Mouse (Mus musculus) midbrain, postnatal 0 days (tissue): ENCODE measurements around the gene Eif3b. TPM values are rescaled to one million over a fixed set of nuclear protein-coding genes. Genes with fewer than 3 reads are reported as not detected.
"Not testable (repeated sequence)": the region's sequence is repeated elsewhere in the genome, so short reads cannot be mapped to it uniquely, and the experiment has no call there.

Experiments used
- ATAC-seq: fragments of 200-750 bp; cut with Nextera tagmentation; 2 replicates; pipeline ENCODE4 v1.8.0; 2017; ENCODE audit warnings: moderate number of reproducible peaks, mild to moderate bottlenecking, moderate TSS enrichment, moderate library complexity; ENCODE audit not compliant: low FRiP score
- DNase-seq: peaks from one replicate; pipeline ENCODE4 v3.0.0-alpha.2; 2015; ENCODE audit warnings: low spot score
- H3K27ac ChIP-seq: fragments of 300-500 bp; sonication (generic); 2 replicates; pipeline ENCODE4 v1.5.1; 2014; ENCODE audit warnings: low read depth, mild to moderate bottlenecking, low read length, mixed read lengths
- H3K27me3 ChIP-seq: fragments of 300-500 bp; sonication (generic); 2 replicates; pipeline ENCODE4 v1.6.1; 2014; ENCODE audit warnings: low read length, control low read depth, mixed read lengths; ENCODE audit not compliant: insufficient read depth
- H3K36me3 ChIP-seq: fragments of 300-500 bp; sonication (generic); 2 replicates; pipeline ENCODE4 v1.6.1; 2014; ENCODE audit warnings: low read length, control low read depth, mixed read lengths; ENCODE audit not compliant: insufficient read depth
- H3K4me1 ChIP-seq: fragments of 300-500 bp; sonication (generic); 2 replicates; pipeline ENCODE4 v1.6.1; 2014; ENCODE audit warnings: mild to moderate bottlenecking, control low read depth, antibody characterized with exemption, low read length, mixed read lengths; ENCODE audit not compliant: insufficient read depth
- H3K4me2 ChIP-seq: fragments of 300-500 bp; sonication (generic); 2 replicates; pipeline ENCODE4 v1.6.1; 2014; ENCODE audit warnings: low read depth, mild to moderate bottlenecking, low read length, mixed read lengths; ENCODE audit not compliant: poor library complexity, severe bottlenecking
- H3K4me3 ChIP-seq: fragments of 300-500 bp; sonication (generic); 2 replicates; pipeline ENCODE4 v1.5.1; 2014; ENCODE audit warnings: low read depth, mild to moderate bottlenecking, low read length, moderate library complexity
- H3K9ac ChIP-seq: fragments of 300-500 bp; sonication (generic); replicated peaks from 2 replicates; pipeline ENCODE4 v1.6.1; 2014; ENCODE audit warnings: mild to moderate bottlenecking, low read length, moderate library complexity, mixed read lengths; ENCODE audit not compliant: poor library complexity, severe bottlenecking
- H3K9me3 ChIP-seq: fragments of 300-500 bp; sonication (generic); 2 replicates; pipeline ENCODE4 v1.6.1; 2016; ENCODE audit warnings: low read length, control low read depth
- CTCF ChIP-seq: IDR thresholded peaks from 2 replicates; pipeline ENCODE4 v1.5.1; 2016; ENCODE audit warnings: antibody characterized with exemption, mild to moderate bottlenecking
- WGBS: fragments of 180-500 bp; shearing (Covaris S2); extraction: QIAGEN DNeasy Blood & Tissue Kit; methylation state at CpG from one replicate; pipeline ENCODE4 v1.1.7; 2014; 5-methylcytosine and 5-hydroxymethylcytosine counted together
- polyA plus RNA-seq: library from polyadenylated mRNA; unstranded; fragments of >200 nt; fragmentation: Nextera tagmentation; extraction: Ambion mirVana; gene quantifications from 2 replicates; pipeline ENCODE4 v1.2.1, GENCODE M21; 2015
- total RNA-seq: library from RNA; depleted of rRNA; stranded (reverse); fragments of >200 nt; gene quantifications from 2 replicates; pipeline ENCODE4 v1.2.3, GENCODE M21; 2014

Eif3b gene
- total and polyA plus RNA-seq, 2 experiments from 2014 or later = 36.6 to 54.5 TPM

GRCm38 (mm10) chr5:140445345-140445744 is 26.2 kb downstream of the Eif3b start, which contains the start of gene Gm4869:
TSS of gene Gm4869 (plus strand) at chr5:140445645.
- DNase-seq = no peak
- H3K9me3 ChIP-seq = no peaks in the 10 kb centered on the region
- TF ChIP-seq CTCF = no peak
- H3K4me2 ChIP-seq = no peak within 1 kb of the TSS
- 96% methylated on average over 5 of the region's 5 CpGs for WGBS
- no peaks in the 10 kb centered on the region for H3K27me3 ChIP-seq
- H3K9ac ChIP-seq = no peak within 1 kb of the TSS
- H3K36me3 ChIP-seq = peaks cover 31% of the 10 kb centered on the region
- no peaks in the 10 kb centered on the region for H3K4me1 ChIP-seq
- ATAC-seq = no peak
- no peak within 1 kb of the TSS for H3K27ac ChIP-seq
- H3K4me3 ChIP-seq = no peak within 1 kb of the TSS

- 0 out of 2 replicates have a peak, but pooled peaks have one; percentile 6 for TF ChIP-seq CTCF
- DNase-seq (no peak), ATAC-seq (no peak)
- Histone ChIP-seq H3K9me3 (no peaks in the 10 kb centered on the region), H3K27ac (no peak overlapping the region), H3K4me3 (no peak overlapping the region), H3K9ac (no peak overlapping the region), H3K27me3 (no peaks in the 10 kb centered on the region), H3K4me2 (no peak overlapping the region), H3K36me3 (peaks cover 24% of the 10 kb centered on the region), H3K4me1 (no peaks in the 10 kb centered on the region)
- 76% methylated on average over 7 of the region's 7 CpGs for WGBS
These were observed 26.9 kb downstream of the Eif3b start for GRCm38 (mm10) chr5:140446054-140446453.

GRCm38 (mm10) chr5:140454488-140454887 is 35.4 kb downstream of the Eif3b start:
- ATAC-seq = no peak
- no peaks in the 10 kb centered on the region for H3K4me1 ChIP-seq
- H3K9me3 ChIP-seq = no peaks in the 10 kb centered on the region
- no peak overlapping the region for H3K9ac ChIP-seq
- no peak overlapping the region for H3K27ac ChIP-seq
- no peak for DNase-seq
- H3K36me3 ChIP-seq = no peaks in the 10 kb centered on the region
- no peaks in the 10 kb centered on the region for H3K27me3 ChIP-seq
- no peak for TF ChIP-seq CTCF
- H3K4me3 ChIP-seq = no peak overlapping the region
- no peak overlapping the region for H3K4me2 ChIP-seq

- H3K4me1 ChIP-seq = no peaks in the 10 kb centered on the region
- H3K9me3 ChIP-seq = no peaks in the 10 kb centered on the region
- no peaks in the 10 kb centered on the region for H3K36me3 ChIP-seq
- H3K4me2 ChIP-seq = no peak overlapping the region
- TF ChIP-seq CTCF = no peak
- 39% methylated on average over 2 of the region's 2 CpGs for WGBS
- ATAC-seq = no peak
- DNase-seq = peak; percentile 49
- no peak overlapping the region for H3K4me3 ChIP-seq
- no peak overlapping the region for H3K9ac ChIP-seq
- H3K27me3 ChIP-seq = no peaks in the 10 kb centered on the region
- H3K27ac ChIP-seq = no peak overlapping the region
These were observed 36.3 kb downstream of the Eif3b start for GRCm38 (mm10) chr5:140455466-140455865.

GRCm38 (mm10) chr5:140461476-140461875 is 42.3 kb downstream of the Eif3b start:
- ATAC-seq = no peak
- Histone ChIP-seq H3K36me3 (no peaks in the 10 kb centered on the region), H3K9me3 (no peaks in the 10 kb centered on the region), H3K4me3 (no peak overlapping the region), H3K4me2 (no peak overlapping the region), H3K9ac (no peak overlapping the region), H3K27ac (no peak overlapping the region), H3K4me1 (no peaks in the 10 kb centered on the region), H3K27me3 (no peaks in the 10 kb centered on the region)
- 88% methylated on average over 3 of the region's 3 CpGs for WGBS
- no peak for TF ChIP-seq CTCF
- DNase-seq = no peak

- 91% methylated on average over 2 of the region's 2 CpGs for WGBS
- H3K4me3 ChIP-seq, H3K27me3 ChIP-seq, H3K36me3 ChIP-seq, DNase-seq, H3K27ac ChIP-seq, ATAC-seq, H3K4me2 ChIP-seq, H3K9ac ChIP-seq, H3K4me1 ChIP-seq, H3K9me3 ChIP-seq: not testable (repeated sequence)
These were observed 44.0 kb downstream of the Eif3b start for GRCm38 (mm10) chr5:140463151-140463550.
